Mouse (Mus musculus) thymus, adult 18-20 months (tissue): ENCODE measurements around the gene Hectd1.

Experiments
- DNase-seq, 2 experiments: peaks; one replicate each; pipeline ENCODE4 v3.0.0; 2022; ENCODE audit warnings: mixed read lengths in 2 of 2

The Hectd1 gene

GRCm38 (mm10) chr12:51829290-51830076 is at the start of gene Hectd1:
Hectd1 (minus strand) TSS chr12:51829536.
- peak; percentile 80 to 82 for DNase-seq

DNA sequence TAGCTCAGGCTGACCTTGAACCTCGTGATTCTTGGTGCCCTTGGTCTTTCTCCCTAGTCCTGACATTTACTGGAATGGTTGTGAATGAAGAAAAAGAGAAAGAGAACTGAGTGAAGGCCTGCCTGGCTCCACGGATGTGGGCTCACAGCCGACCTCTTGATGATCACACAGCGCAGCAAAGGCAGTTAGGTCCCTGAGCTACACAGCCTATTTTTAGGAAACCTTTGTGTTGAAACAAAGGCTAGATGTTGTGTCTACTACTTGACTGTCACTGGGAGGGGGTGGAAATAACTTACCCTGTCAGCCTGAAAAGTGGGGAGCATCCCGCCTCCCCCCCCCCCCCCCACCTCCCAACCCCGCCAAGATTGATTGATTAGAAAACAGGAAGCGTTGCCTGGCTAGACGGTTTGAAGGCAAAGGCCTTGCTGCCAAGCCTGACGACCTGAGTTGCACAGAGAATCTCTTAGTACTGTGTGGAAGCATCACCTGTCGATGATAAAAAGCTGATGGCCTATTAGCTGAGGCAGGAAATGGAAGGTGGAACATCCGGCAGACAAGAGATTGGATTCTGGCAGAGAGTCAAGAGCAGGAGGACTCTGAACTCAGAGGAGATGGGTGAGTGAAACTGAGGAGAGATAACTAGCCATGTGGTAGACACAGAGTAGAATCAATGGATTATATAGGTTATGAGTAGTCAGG is 42.3 kb upstream of the Hectd1 start:
- DNase-seq: no peak

GRCm38 (mm10) chr12:51869511-51869910 is 40.2 kb upstream of the Hectd1 start:
- no peak for DNase-seq

DNA sequence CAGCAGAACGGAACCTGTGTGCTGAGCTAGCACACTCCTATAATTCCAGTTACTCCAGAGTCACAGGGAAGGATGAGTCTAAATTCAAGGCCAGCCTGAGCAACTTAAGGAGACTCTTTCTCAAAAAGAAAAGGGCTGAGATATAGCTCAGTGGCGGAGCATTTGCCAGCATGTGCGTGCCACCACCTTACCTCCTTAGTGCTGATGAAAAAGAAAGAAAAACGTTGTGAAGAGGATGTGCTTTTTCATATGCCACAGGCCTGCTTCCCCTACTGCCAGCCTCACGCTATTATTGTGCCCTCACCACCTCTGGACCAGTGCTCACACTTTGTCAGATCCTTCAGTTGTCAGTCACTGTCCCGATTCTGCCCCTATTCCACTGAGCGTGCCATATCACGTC is 37.7 kb upstream of the Hectd1 start:
- no peak for DNase-seq

DNA sequence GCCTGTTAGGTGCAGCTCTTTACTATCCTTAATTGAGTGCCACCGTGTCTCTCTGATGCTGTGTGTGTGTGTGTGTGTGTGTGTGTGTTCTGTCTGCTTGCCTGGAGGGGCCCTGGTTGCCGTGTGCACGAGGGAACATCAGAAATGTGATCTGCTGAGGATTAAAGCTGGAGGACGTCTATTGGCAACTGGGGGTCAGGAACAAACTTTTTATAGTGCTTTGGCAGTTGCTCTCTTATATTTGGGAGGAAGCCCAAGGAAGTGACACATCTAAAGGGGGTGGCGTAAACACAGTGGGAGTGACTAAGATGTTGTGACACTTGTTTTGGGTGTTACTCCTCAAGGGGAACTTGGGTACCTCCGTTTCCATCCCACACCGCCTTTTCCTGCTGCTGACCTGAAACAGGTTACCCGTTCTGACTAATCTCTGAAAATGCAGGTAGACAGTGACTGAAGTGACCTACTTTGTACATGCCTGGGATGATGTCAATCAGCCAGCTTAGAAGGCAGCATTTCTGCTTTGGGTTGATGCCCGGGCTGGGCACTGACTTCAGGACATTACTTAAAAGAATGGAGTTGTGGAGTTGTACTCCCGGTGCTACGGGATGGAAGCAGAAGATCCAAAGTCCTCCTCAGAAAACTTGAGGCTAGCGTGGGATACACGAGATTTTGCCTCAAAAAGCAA is 37.0 kb upstream of the Hectd1 start:
- DNase-seq: peak in 1 of 2 experiments; percentile 60

DNA sequence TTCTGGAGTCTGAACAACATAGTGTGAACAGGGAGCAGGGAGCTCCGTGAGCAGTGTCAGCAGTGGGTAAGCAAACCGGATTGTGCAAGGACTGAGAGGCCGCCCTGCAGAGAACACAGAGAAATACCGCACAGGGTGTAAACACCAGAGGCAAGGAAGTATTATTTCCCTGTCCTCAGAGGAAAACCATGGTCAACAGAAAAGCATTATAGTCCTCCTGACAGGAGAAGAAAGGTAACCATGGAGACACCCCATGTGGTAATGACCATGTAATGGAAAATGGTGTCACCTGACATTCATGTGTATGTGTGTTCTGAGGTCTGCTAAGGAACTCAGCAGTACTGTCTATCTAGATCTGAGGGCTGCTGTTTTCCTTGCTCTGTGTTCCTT is 36.4 kb upstream of the Hectd1 start:
- peak in 1 of 2 experiments; percentile 31 for DNase-seq

GRCm38 (mm10) chr12:51865061-51865789 is 35.9 kb upstream of the Hectd1 start:
- no peak for DNase-seq

- no peak for DNase-seq
These were observed 34.0 kb upstream of the Hectd1 start for GRCm38 (mm10) chr12:51863116-51864002.

DNA sequence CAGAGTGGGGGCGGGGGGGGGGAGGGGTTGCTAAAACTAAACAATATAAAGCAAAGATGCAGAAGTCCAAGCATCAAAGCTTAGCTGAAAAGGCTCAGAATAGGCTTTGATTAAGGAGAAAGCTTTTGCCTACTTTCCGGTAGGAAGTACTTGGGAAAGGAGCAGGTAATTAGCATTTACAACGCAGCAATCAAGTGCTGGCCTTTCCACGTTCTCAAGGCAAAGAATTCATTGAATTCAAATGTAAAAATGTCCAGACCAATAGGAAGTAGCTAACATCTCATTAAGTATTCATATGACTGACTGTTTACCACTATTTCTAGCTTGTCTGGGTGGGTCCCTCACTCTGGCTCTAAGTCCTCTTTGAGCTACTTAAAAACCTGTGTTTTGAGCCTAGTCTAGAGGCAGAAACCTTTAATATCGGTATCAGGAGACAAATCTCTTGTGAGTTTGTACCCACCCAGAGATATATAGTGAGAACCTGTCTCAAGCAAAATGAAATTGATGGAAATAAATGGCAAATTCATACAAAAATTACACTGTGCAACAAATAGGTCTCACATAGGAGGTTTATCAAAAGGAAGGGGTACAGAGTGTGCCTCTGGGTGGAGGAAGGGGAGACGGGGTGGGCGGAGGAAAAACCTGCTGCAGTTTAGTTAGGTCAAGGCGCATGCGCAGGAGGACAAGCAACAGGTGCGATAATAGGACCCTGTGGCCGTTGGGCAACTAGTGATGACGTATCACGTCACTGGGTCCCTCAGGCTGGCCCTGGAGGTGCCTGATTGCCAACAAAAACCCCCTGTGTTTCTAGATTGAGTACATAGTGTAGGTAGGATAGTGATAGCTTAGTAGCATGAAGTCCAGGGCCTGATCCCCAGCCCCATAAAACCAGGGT is 29.0 kb upstream of the Hectd1 start:
- DNase-seq: no peak

GRCm38 (mm10) chr12:51856768-51857295 is 27.5 kb upstream of the Hectd1 start:
- DNase-seq: no peak

GRCm38 (mm10) chr12:51855872-51856271 is 26.5 kb upstream of the Hectd1 start:
- no peak for DNase-seq

GRCm38 (mm10) chr12:51855453-51855852 is 26.1 kb upstream of the Hectd1 start:
- DNase-seq: no peak

- DNase-seq: no peak
These were observed 22.3 kb upstream of the Hectd1 start for GRCm38 (mm10) chr12:51851617-51852016.

DNA sequence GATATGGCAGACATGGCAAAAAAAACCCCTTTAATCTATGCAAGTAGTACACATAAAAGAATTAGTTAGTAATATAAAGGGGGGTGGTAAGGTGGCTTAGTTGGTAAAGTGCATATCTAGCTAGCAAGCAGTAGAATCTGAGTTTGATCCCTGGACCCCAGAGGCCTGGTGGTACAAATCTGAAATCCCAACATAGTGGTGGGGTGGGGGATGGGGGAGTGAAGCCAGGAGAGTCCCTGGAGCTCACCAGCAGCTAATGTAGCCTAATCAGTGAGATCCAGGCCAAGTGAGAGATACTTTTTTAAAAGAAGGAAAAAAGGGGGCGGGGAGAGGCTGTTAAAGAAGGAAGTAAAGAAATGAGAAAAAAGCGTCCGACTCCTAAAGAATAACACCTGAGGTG is 21.8 kb upstream of the Hectd1 start:
- DNase-seq: no peak

DNA sequence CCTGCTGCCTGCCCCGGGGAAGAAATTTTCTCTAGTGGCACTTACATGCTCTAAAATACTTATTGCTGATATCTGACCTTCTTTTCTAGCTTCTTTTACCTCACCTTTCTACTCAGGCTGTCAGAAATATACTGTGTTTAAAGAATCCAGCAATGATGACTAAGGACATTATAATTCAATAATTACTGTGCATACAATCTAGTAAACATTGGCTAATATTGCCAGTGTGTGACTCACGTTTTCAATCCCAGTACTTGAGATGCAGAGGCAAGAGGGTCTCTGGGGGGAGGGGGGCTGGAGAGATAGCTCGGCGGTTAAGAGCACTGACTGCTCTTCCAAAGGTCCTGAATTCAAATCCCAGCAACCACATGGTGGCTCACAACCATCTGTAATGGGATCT is 21.0 kb upstream of the Hectd1 start:
- DNase-seq: no peak

- no peak for DNase-seq
These were observed 20.6 kb upstream of the Hectd1 start for GRCm38 (mm10) chr12:51849902-51850301.

- no peak for DNase-seq
These were observed 18.8 kb upstream of the Hectd1 start for GRCm38 (mm10) chr12:51847953-51848680.

- DNase-seq: no peak
These were observed 15.9 kb upstream of the Hectd1 start for GRCm38 (mm10) chr12:51845261-51845660.

- DNase-seq: peak; percentile 77 to 87
These were observed 15.5 kb upstream of the Hectd1 start for GRCm38 (mm10) chr12:51844771-51845256.
